Mouse (Mus musculus) liver, adult 2 months (tissue): ENCODE results near the gene Trio. TPM values are rescaled to one million over a fixed set of nuclear protein-coding genes. Genes with fewer than 3 reads are reported as not detected.

Experiments used
- DNase-seq: peaks from one replicate; pipeline ENCODE4 v3.0.0-alpha.2; 2011; ENCODE audit warnings: low read depth, low spot score; ENCODE audit errors: extremely low read depth
- H3K27ac ChIP-seq: fragments of 200-500 bp; replicated peaks from 2 replicates; pipeline ENCODE4 v1.5.1; 2012; ENCODE audit warnings: low read depth, mild to moderate bottlenecking, control low read depth, inconsistent platforms, low read length; ENCODE audit not compliant: insufficient read depth
- H3K27me3 ChIP-seq: fragments of 200-500 bp; 2 replicates; pipeline ENCODE4 v1.6.1; 2012; ENCODE audit warnings: mild to moderate bottlenecking, moderate library complexity, low read length, inconsistent platforms; ENCODE audit not compliant: control insufficient read depth, insufficient read depth
- H3K36me3 ChIP-seq: fragments of 200-500 bp; 2 replicates; pipeline ENCODE4 v1.6.1; 2012; ENCODE audit warnings: low read length, inconsistent platforms; ENCODE audit not compliant: control insufficient read depth, insufficient read depth
- H3K4me1 ChIP-seq: fragments of 200-500 bp; 2 replicates; pipeline ENCODE4 v1.6.1; 2011; ENCODE audit warnings: low read length; ENCODE audit not compliant: control insufficient read depth, insufficient read depth
- H3K4me3 ChIP-seq: fragments of 200-500 bp; 2 replicates; pipeline ENCODE4 v1.5.1; 2011; ENCODE audit warnings: low read depth, mild to moderate bottlenecking, control low read depth, low read length, moderate library complexity; ENCODE audit not compliant: insufficient read depth
- H3K79me2 ChIP-seq: fragments of 200-500 bp; 2 replicates; pipeline ENCODE4 v1.6.1; 2012; ENCODE audit warnings: inconsistent platforms, mild to moderate bottlenecking, low read length, moderate library complexity; ENCODE audit not compliant: control insufficient read depth, insufficient read depth
- H3K9ac ChIP-seq: fragments of 200-500 bp; 2 replicates; pipeline ENCODE4 v1.6.1; 2012; ENCODE audit warnings: low read depth, mild to moderate bottlenecking, control low read depth, inconsistent platforms, low read length
- CTCF ChIP-seq: fragments of 200-500 bp; IDR thresholded peaks from 2 replicates; pipeline ENCODE4 v1.5.1; 2011; ENCODE audit warnings: low read depth, low read length, control low read depth
- POLR2A ChIP-seq: fragments of 200-500 bp; IDR thresholded peaks from 2 replicates; pipeline ENCODE4 v1.6.1; 2011; ENCODE audit warnings: low read length, control low read depth; ENCODE audit not compliant: insufficient read depth; ENCODE audit errors: extremely low read depth
- WGBS: fragments of 180-500 bp; shearing (Covaris S2); methylation state at CpG from one replicate; pipeline ENCODE4 v1.1.7; 2018; 5-methylcytosine and 5-hydroxymethylcytosine counted together
- polyA plus RNA-seq: library from polyadenylated mRNA; depleted of rRNA; stranded (reverse); fragments of >200 nt; gene quantifications from 2 replicates; pipeline ENCODE4 v1.2.3, GENCODE M21; 2012
- total RNA-seq: library from RNA; depleted of rRNA; stranded (reverse); fragments of >200 nt; gene quantifications from 2 replicates; pipeline ENCODE4 v1.2.3, GENCODE M21; 2014

Gene Trio
- total and polyA plus RNA-seq, 2 experiments, result 10.6 to 17.9 TPM

DNA sequence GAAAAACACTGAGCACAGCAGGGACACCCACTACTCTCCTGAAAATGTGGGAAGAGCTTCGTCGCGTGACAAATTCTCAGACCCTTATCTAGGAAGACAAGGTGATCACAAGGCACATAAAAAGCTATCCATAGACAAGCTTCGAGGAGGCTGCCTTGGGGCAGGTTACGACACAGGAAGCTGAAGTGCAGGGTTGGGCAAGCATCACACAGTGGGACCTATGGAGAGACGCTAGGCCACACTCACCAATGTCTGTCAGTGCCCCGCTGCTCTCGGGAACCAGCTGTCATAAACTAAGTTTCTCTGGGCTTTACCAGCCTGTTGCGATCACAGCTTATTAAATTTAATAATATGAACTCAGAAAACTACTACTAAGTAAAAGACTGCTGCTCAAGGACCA is 149.9 kb downstream of the Trio start:
- 93% methylated on average over 9 of the region's 9 CpGs for WGBS
- peaks cover 4% of the 10 kb centered on the region for H3K36me3 ChIP-seq
- no peak for TF ChIP-seq CTCF
- no peak for TF ChIP-seq POLR2A
- no peak overlapping the region for H3K27ac ChIP-seq
- no peak for DNase-seq
- H3K4me1 ChIP-seq, result no peaks in the 10 kb centered on the region
- no peak overlapping the region for H3K9ac ChIP-seq
- H3K79me2 ChIP-seq, result no peaks in the 10 kb centered on the region
- no peak overlapping the region for H3K4me3 ChIP-seq
- no peaks in the 10 kb centered on the region for H3K27me3 ChIP-seq

DNA sequence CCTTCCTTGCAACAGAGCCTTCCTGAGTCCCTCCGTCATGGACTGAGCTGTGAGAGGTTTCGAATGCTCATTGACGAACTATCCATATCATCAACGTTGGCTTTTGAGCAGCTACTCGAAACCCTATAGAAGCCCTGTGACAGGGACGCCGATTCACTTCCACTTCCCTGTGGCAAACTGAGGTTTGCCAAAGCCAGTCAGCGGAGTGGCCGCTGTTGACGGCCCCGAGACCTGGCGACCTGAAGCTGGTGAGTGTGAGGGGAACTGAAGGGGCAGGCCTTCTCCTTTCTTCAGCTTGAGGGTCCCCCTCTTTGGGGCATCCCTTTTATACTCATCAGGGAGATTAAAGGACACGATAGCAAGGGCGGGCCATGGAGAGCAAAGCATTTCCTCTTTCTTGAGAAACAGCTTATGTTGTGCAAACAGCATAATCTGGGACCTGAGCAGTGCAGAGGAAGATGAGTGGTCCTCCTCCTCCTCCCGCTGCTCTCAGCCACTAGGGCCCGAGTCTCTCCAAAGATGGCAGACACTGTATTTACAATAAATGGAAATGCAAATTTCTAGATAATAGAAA is 151.8 kb downstream of the Trio start:
- H3K79me2 ChIP-seq, result no peaks in the 10 kb centered on the region
- TF ChIP-seq POLR2A, result no peak
- no peak for TF ChIP-seq CTCF
- H3K27me3 ChIP-seq, result no peaks in the 10 kb centered on the region
- no peak for DNase-seq
- H3K36me3 ChIP-seq, result peaks cover 2% of the 10 kb centered on the region
- H3K4me1 ChIP-seq, result no peaks in the 10 kb centered on the region
- no peak overlapping the region for H3K27ac ChIP-seq
- H3K9ac ChIP-seq, result no peak overlapping the region
- H3K4me3 ChIP-seq, result no peak overlapping the region
- 86% methylated on average over 16 of the region's 16 CpGs for WGBS

DNA sequence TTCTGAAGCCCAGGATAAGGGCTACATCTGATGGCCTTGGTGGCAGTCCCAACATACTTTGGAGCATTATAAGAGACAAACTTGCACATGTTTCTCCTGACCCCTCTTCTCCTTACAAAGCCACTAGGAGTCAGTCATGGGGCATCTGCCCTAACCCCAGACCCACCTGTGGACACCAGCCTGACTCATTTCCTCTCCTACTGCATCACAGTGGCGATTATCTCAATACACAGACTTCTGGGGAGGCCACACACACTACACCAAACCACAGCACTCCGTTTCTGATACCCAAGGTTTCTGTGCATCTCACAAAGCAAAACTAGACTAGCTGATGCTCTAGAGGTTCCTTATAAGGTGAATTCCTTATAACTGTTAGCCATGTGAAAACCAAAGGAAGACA is 153.4 kb downstream of the Trio start:
- DNase-seq, result no peak
- no peak overlapping the region for H3K4me3 ChIP-seq
- TF ChIP-seq POLR2A, result no peak
- TF ChIP-seq CTCF, result no peak

DNA sequence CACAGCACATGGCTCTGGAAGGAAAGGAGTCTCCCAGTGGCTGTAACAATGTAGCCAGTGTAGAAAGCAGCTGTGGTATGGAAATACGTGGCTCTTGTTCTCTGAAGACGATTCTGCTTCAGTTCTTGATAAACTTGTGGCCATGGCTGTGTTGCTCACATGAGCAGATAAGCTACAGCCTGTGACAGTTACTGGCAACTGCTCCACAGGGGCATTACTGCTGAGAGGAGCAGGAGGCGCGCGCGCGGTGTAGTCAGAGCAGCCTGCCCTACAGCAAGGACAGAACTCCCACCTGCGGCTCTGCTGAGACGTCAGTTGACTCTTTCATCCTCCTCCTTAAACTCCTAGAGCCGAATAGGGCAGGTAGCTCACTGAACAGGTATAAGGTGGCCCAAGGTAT is 153.9 kb downstream of the Trio start:
- Histone ChIP-seq H3K4me1 (no peaks in the 10 kb centered on the region), H3K4me3 (no peak overlapping the region), H3K79me2 (no peaks in the 10 kb centered on the region), H3K27me3 (no peaks in the 10 kb centered on the region), H3K27ac (no peak overlapping the region), H3K9ac (no peak overlapping the region), H3K36me3 (no peaks in the 10 kb centered on the region; the same call in 1 of the 2 replicates)
- no peak for DNase-seq
- WGBS, result 93% methylated on average over 10 of the region's 10 CpGs
- no peak for TF ChIP-seq CTCF
- no peak for TF ChIP-seq POLR2A

More for the DNA sequence above, 153.4 kb downstream of the Trio start:
- H3K4me1 ChIP-seq, result no peaks in the 10 kb centered on the region
- H3K27ac ChIP-seq, result no peak overlapping the region
- no peaks in the 10 kb centered on the region; the same call in 1 of the 2 replicates for H3K36me3 ChIP-seq
- no peaks in the 10 kb centered on the region for H3K27me3 ChIP-seq
- H3K79me2 ChIP-seq, result no peaks in the 10 kb centered on the region
- WGBS, result 76% methylated on average over 2 of the region's 2 CpGs
- H3K9ac ChIP-seq, result no peak overlapping the region

DNA sequence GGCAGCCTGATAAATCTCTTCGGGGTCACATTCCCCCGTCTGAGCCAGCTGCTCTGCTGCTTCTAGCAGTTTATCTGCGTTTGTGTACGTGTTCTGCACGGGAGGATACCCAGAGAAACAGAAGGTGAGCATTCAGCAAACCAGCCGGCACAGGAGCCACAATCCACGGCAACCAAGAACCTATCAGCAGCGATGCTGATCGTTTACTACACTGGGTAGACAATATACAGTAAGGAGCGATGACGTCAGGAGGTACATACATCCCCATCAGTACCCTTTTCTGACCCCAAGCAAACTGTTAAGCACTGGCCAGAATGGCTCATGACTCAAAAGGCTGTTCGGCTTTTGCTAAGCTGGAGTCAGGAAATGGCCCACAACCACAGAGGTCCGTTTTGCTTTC is 154.4 kb downstream of the Trio start:
- Histone ChIP-seq H3K36me3 (no peaks in the 10 kb centered on the region; the same call in 1 of the 2 replicates), H3K79me2 (no peaks in the 10 kb centered on the region), H3K9ac (no peak overlapping the region), H3K4me3 (no peak overlapping the region), H3K4me1 (no peaks in the 10 kb centered on the region), H3K27me3 (no peaks in the 10 kb centered on the region), H3K27ac (no peak overlapping the region)
- DNase-seq, result no peak
- TF ChIP-seq CTCF (no peak), POLR2A (no peak)
- WGBS, result 94% methylated on average over 13 of the region's 13 CpGs

DNA sequence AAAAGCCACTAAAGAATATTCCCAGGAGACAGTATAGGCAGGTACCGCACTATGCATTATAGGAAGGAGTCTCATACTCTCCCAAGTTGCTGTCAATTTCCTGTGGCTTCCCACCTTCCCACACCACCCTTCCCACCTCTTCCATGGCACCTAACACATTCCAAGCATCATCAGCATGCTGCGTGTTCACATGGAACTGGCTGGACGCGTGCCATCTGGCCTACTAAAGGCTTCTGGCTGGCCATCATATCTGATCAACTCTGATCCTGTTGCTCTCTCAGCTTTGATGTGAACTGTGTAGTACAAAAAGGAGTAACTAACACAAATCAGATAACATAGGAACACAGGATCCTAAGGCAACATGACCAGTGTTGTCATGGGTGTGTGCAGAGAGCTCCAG is 156.6 kb downstream of the Trio start:
- WGBS, result 80% methylated on average over 4 of the region's 4 CpGs
- H3K4me3 ChIP-seq, result no peak overlapping the region
- no peak overlapping the region for H3K9ac ChIP-seq
- TF ChIP-seq POLR2A (no peak), CTCF (no peak)
- H3K36me3 ChIP-seq, result no peaks in the 10 kb centered on the region; the same call in 1 of the 2 replicates
- H3K4me1 ChIP-seq, result no peaks in the 10 kb centered on the region
- DNase-seq, result peak; percentile 43
- H3K27me3 ChIP-seq, result no peaks in the 10 kb centered on the region
- H3K79me2 ChIP-seq, result no peaks in the 10 kb centered on the region
- H3K27ac ChIP-seq, result no peak overlapping the region
